Mouse (Mus musculus): ENCODE results near the gene Nckap5. TPM values are rescaled to one million over a fixed set of nuclear protein-coding genes. Genes with fewer than 3 reads are reported as not detected.

Nckap5 gene
- total RNA-seq, 2 experiments from 2014 or later, result 0.87 to 0.97 TPM

DNA sequence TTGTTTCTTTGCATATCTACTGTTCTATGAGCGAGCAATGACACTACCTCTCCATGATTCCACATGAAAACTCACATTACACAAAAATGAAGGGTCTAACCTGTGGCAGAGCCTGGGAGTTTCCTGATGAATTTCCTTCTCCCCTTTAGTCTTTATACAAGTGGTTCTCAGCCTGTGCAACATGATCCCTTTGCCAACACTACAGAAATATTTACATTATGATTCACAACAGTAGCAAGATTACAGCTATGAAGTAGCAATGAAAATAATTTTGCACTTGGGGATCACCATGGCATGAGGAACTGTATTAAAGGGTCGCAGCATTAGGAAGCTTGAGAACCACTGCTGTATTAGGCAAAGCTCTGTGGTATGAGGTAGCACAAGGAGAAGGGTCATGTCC lies 191.1 kb downstream of the Nckap5 start:
- no peak for DNase-seq (ENCODE audit: low spot score)

DNA sequence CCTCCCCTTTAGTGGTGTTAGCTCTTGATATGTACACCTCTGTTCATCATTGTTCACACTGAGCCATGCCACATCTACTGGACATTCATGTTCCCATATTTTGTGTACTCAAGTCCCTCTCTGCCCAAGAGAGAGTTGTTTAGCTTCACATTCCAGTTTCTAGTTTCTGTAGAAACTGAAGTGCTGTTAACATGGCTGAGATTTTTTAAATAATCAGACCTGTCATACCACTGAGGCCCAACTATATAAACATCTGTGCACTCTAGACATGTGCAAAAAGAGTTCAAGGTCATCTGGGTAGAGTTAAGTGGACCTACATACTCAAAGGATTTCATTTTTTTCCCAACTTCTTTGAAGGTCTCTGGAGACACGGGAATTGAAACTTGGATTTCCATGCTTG lies 193.1 kb downstream of the Nckap5 start:
- no peak for DNase-seq (ENCODE audit: low spot score)

DNA sequence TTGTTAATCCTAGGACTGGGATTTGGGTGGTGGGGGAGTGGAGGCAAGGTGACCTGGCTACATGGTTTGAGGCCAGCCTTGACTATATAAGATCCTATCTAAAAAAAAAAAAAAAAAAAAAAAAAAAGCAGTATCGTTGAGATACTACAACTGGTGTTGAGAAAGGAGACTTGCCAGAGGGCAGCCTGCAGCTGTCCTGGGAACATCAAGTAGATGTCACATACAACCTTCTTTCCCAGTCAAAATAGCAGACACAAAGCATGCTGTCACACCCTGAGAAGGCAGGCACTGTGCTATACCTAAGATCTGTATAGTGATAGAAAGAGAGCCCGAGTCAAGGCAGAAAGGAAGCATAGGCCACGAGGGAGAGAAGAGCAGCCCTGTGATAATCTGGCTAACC lies 204.4 kb downstream of the Nckap5 start:
- DNase-seq (ENCODE audit: low spot score), result no peak

DNA sequence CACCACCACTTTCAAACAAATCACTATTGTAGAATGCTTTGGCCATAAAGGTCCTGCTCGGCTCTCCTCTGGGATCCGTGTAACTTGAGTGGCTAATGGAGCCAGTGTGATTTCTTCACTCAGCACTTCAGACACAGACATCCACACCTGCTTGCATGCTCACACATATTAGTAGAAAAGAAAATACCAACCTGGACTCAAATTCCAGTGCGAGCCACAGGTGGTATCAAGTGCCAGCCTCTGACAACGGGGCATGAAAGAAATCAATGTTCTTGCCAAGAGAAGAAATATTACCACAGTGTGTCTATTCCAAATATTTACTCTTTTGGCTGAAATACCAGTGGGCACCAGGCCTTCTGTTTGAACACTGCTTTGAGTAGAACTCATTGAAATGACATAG lies 208.6 kb downstream of the Nckap5 start:
- no peak for DNase-seq (ENCODE audit: low spot score)

DNA sequence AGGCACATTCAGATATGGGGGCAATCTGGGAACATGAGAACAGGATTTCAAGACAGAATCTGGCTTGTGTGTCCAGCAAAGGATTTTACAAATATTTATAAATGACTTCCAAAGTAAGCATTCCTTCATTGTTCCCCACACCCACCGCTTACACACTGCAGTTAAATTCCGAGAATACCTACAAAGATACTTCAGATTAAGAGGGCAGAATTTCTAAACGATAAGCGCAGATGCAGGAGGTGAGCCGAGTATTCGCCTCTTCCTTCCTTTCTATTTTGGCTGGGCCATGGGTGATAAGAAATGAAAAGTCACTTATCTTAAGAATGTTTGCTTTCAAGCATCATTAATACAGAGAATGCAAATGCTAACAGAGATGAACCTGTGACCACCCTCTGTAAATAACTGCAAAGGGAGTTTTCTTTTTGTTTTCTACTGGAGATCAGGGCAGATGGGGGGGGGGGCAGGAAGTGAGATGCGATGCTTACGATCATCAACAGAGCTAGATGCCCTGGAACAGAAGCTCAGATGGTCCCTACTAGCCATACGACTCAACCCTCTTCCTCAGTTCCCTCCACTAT lies 213.0 kb downstream of the Nckap5 start:
- no peak for DNase-seq (ENCODE audit: low spot score)

DNA sequence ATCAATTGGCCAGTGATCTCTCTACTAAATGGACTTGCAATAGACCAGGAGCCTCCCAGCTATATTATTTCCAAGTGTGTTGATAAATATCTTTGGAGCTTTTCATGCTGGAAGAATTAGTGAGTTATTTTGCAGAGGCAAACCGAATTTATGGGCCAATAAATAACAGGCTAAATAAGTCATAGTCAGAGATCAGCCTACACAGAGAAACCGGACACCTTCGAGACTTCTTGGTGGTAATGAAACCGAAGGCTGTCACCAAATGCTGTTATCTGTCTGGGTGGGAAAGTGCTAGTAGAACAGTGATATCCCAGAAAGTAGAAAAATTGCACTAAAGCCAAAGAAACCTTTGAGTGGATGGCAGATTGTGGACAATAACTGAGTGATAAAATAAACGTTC lies 213.6 kb downstream of the Nckap5 start:
- no peak for DNase-seq (ENCODE audit: low spot score)

DNA sequence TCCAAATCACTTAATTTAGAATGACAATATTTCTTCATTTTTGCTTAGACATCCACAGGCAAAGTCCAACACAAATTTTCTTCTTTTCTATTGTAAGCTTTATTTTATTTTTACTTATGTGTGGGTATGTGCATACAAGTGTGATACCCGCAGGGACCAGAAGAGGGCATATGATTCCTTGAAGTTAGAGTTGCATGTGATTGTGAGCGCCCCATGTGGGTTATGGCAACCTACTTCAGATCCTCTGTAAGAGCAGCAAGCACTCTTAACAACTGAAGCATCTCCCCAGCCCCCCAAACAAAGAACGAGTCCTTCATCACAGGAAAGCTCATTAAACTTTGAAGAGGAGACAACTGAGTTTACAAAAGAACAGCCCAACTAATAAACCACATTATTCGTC lies 217.7 kb downstream of the Nckap5 start:
- DNase-seq (ENCODE audit: low spot score), result no peak

DNA sequence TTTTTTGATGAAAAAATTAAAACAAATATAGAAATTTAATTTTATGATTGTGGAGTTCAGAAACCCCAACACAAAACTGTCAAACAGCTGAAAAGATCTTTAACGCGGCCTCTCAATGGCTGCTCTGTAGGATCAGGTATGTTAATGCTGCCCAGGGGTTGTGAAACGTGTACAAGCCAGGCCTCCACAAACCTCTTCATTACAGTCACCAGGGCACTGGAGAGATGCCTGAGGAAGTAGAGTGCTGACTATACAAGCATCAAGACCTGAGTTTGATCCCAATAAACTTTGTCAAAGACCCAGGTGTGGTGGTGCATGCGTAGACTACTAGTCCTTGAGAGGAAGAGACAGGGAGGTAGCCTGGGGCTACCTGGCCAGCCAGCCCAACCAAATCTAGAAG lies 222.0 kb downstream of the Nckap5 start:
- DNase-seq (ENCODE audit: low spot score), result no peak

DNA sequence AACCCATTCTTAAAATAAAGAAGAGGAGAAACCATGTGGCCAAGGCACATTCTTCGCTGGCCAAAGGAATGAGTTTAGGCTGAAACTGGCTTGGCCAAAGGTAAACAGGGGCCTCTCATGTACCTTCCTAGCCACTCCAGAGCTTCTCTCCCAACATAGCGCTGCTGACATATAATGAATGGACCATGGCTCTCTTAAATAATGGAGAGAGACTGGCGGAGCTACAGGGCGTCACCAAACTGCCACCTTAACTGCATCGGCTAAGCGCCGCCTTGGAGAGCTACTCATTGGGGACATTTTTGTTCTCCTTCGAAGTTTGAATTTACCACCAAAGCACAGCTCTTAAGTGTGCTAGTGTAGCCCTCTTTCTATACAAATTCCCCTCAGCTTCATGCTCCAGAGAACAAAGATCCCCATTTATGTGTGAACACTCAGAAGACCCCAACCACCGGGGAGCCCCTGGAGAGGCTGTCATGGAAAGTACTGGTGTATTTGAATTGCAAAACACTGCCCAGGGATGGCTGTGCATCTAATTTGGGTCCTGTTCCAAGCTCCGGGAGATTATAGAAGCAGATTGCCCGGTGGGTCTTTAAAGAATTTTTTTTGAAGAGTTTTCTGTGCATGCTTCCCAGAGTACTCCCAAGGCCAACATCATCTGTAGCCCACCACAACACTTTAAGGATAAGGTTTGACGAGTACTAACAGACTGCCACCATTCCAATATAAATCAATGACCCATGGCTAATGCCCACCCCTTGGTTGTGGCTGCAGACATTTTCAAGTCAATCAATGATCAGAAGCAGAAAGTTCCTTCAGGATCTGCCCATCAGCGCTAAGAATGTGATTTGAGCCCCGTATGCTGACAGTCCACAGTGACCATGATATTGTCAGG lies 224.2 kb downstream of the Nckap5 start:
- DNase-seq (ENCODE audit: low spot score), result no peak

DNA sequence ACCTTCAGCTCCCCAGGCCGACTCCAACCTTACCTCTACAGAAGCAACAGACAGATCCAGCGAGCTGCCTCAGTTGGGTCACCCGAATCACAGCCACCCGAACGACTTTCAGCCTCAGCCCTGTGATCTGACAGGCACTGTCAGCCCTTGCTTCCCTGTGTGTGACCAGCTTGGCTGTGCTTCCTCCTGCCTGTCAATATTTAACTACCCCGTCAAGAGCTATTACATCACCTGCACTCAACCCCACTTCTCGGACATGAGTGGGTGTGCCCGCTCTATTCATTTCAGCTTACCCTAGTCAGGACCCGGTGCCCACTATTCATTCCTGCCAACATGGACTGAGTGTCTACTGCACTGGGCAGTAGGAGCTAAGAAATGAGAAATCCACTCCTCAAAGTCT lies 226.0 kb downstream of the Nckap5 start:
- no peak for DNase-seq (ENCODE audit: low spot score)

DNA sequence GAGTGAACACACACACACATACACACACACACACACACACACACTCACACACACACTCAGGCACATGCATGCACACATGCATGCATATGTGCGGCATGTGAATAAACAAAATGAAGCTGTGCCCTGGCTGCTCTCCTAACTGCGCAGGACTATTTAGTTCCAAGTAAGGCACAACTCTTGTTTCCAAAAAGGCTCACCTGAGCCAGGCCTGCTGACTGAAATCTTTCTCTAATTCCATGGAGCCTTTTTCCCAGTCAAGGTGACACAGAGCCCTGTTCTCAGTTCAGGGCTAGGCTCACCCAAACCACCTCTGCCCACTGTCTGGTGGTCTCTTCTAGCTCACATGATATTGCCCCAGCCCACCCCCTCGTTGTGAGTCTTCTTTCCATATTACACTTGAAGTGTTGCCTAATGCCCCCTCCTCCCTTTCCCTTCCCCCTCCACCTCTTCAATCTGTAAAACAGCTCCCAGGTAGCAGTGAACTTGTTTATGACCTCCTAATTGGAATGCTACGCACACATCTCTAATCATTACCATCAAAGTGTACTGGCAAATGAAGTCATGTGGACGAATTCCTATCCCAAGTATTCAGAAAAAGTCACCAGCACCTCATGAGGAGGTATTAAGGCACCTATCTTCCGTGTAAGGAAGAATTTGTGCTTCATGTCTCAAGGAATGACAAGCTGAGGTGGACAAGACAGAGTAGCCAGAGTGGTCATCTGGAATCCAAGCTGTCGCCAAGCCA lies 226.7 kb downstream of the Nckap5 start:
- no peak for DNase-seq (ENCODE audit: low spot score)

DNA sequence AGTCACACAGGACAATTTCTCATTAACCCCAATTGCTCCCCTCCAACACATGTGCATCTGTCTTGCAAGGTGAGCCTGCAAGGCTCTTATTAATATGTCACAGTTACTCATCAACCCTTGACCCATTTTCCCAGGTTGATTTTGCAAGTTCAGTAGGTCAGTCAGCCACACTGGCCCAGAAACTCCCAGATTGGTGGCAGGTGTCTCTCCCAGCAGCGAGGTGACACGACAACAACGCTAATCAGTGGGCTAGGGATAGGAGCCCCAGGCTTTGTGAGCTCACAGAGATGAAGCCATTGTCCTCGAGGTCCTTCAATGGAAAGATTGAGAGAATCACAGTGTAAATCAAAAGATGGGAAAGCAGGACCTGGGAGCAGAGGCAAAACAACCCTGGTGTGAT lies 230.0 kb downstream of the Nckap5 start:
- no peak for DNase-seq (ENCODE audit: low spot score)

DNA sequence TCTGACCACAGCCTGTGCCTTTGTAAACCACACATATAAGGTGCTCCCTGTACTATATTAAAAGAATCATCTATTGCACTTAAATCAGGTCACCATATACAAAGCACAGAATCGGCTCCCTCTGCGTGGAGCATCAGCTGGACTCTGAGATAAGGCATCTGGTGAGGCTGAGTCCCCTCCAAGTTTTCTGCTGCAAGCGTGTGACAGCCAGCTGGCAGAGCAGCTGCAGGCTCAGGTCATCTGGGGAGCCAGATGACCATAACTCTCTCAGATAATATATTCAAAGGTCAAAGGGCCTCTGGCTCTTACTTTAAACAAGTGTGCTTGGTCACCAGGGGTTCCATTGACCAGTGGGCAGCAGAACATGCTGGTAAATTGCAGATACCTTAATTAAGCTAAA lies 233.2 kb downstream of the Nckap5 start:
- DNase-seq (ENCODE audit: low spot score), result no peak

DNA sequence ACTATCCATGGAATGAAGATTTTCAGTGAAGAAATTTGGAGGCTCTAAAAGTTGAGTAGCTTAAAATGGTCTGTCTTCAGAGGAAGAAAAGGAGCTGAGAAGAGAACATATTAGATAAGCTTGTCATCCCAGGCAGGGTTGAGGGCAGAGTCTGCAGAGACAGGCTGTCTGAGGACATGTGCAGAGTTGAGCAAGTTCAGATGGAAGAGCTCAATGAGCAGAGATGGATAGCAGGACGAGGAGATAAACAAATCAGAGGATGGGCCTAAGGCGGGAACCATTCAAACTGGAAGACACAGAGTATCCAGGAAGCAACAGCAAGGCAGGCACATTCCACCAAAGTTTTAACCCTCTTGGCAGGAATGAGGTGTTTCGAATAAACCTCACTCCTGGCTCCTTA lies 235.8 kb downstream of the Nckap5 start:
- no peak for DNase-seq (ENCODE audit: low spot score)

DNA sequence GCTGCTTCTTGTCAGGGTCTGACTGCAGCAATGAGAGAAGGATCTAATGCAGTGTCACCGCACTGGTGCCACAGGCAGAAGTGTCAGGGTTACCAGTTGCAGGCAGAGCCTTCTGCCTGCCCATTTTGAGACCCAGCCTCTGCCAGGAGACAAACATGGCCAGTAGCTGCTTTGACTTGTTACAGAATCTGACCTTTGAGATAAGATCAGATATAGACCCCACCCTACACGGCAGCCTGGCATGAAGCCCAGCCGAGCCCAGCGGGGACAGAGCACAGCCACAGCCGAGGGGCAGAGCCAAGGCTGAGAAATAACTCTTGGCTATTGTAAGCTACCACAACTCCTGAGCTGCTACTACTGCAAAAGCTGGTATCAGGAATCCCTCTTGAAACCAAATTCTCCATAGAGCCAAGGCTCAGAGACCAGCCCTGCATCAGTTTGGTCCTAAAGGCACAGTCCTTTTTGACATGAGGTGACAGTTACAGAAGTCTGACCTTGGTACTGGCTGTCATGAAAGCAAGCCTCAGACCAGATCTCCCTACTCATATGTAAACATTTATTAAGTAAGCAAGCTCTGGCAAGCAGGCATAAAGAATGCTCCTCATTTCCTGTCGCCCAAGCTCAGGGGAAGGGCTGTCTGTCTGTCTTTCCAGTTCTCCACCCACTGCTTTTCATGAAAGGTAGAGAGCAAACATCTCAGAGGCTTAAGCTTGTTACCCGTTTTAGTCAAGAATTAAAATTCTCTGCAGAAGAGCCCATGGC lies 237.4 kb downstream of the Nckap5 start:
- no peak for DNase-seq (ENCODE audit: low spot score)

DNA sequence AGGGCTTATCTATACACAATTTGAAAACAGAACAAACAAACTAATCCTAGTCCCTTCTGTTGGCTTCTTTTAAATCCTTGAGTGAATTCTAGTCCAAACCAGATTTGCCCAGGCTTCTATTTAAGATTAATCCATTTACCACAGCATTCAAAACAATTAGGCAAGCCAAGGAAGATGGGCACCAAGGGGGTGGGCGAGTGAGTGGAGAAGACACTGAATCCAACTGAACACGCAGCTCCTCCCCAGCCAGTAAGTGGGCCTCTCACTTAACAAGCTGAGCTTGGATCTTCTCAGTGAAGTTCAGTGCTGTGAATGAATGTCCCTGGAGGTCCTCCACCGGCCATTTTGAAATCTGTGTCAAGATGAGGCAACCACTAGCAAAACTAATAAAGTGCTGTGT lies 239.7 kb downstream of the Nckap5 start:
- DNase-seq (ENCODE audit: low spot score), result no peak

DNA sequence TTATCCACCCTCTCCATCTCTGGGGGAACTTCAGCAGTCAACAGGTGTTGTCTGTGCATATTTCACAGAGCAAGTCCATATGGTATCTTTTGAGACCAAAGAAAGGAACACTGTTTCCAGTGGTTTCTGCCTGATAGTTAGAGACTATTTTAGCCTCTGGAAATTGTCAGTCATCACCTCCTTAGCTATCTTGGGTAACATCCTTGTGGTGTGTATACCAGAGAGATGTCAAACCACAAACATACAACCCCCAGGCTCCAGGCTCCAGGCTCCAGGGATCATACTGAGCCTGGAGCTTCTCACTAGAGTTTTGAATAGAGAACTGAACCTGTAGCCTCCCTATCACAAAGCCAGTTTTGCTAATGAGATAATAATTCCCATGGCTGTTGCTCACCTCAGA lies 252.4 kb downstream of the Nckap5 start:
- DNase-seq (ENCODE audit: low spot score), result no peak

DNA sequence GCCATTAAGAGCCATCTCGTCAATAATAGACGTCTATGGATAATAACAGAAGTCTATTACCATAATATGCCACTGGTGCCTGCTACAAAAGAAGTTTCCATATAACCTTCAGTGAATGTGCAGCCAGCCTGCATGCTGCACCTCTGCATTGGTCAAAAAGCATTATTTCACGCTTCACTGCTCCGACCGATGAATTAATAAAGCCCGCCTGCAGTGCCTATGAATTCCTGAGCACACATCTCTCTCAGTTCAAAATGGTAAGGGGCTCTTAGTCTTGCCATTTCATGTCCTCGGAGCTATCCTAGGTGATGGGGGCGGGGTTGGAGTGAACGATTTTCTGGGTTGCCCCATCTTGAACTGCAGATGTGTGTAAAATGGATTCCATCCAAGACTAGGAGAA lies 256.3 kb downstream of the Nckap5 start:
- no peak for DNase-seq (ENCODE audit: low spot score)

DNA sequence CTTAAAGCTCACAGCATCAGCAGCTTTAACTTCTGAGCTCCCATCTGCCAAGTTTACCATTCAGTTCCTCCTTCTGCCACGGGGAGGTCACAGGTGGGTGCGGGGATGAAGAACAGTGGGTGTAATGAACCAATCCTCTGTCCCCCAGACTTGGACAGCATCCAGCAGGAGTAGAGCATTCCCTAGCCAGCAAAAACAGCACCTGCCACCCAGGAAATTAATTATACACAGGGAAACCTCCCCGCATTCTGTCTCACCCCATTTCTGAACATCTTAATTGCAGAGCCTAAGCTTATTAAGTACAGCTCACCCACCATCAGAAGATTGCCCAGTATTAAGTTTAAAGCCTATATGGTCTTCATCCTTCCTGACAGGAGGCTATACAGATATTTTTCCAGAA lies 256.9 kb downstream of the Nckap5 start:
- DNase-seq (ENCODE audit: low spot score), result no peak

DNA sequence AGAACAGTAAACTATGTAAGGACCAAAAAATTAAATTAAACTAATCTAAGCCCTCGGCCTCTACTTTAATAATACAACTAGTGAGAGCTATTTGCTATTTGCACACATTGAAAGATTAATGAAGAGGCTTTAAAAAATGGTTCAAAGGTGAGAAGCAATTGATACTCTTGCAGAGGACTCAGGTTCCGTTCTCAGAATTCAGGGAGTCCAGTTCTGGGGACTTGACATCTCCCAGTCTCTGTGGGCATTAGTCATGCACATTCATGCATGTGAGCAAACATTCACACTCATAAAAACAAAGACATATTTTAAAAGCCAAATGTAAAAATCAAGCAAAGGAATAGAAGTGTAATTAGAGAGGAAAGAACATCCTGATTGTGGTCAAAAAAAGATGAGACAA lies 257.5 kb downstream of the Nckap5 start:
- no peak for DNase-seq (ENCODE audit: low spot score)

DNA sequence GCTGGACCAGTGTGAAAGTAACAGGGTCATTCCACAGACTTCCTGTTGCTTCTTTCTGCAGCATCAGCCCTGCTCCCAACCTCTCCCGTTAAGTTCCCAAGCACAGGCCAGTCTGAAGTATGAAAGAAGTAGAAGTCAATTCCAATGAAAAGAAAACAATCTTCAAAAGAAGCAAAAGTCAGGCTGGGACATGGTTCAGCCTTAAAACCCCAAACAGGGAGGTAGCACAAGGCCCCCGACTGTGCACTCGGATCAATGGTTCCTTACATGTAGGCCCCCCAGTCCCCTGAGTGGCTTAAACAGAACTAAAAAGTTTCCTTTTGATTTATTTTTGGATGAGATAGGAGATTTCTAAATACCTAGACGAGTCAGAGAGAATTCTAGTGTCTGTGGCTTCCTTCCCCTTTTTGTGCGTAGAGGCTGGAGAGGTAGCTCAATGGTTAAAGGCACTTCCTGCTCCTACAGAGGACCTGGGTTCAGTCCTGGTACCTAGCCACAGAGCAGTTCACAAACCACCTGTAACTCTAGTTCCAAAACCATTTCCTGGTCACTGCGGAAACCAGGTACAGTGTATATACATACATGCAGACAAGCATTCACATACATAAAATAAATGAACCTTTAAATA lies 260.9 kb downstream of the Nckap5 start:
- DNase-seq (ENCODE audit: low spot score), result no peak

All from gastrocnemius, adult 18-20 months (tissue).